Mouse (Mus musculus): ENCODE data around the gene Fkbp15.

DNA sequence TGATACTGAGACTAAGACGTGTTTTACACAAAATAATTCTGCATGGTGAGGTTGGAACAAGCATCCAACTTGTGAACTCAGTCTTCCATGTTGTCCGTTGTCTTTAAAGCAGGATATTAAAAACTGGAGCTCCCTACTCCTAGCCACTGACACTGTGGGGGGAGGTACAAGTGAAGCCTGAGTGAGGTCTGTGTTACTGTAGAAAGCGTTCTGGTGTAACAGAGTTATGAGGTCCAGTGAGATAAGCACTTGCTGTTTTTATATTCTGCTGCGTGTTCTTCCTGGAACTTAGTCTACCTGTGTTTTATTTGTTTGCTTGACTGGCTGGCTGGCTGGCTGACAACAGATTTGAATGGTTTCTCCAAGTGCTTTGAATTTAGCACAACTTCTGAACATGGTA lies 14.0 kb upstream of the Fkbp15 start:
- no peak for TF ChIP-seq CTCF (IDR thresholded peaks at IDR 0.05)
- no peak for TF ChIP-seq EP300 (IDR thresholded peaks at IDR 0.05)

Measured in lung, postnatal 0 days (tissue).